Mouse (Mus musculus) adrenal gland, postnatal 10 days (tissue): ENCODE results near the gene Vwf. TPM values are rescaled to one million over a fixed set of nuclear protein-coding genes. Genes with fewer than 3 reads are reported as not detected.

Experiments
- DNase-seq: peaks from one replicate; pipeline ENCODE4 v3.0.0; 2021; ENCODE audit warnings: mixed read lengths
- total RNA-seq, 2 experiments: library from RNA; stranded (reverse); gene quantifications; 2 replicates each; pipeline ENCODE4 v1.2.3; 2021

Gene Vwf
- total RNA-seq, 2 experiments from 2014 or later, result 22.4 to 25.2 TPM

GRCm38 (mm10) chr6:125588241-125588640 lies 41.7 kb downstream of the Vwf start:
- no peak for DNase-seq

DNA sequence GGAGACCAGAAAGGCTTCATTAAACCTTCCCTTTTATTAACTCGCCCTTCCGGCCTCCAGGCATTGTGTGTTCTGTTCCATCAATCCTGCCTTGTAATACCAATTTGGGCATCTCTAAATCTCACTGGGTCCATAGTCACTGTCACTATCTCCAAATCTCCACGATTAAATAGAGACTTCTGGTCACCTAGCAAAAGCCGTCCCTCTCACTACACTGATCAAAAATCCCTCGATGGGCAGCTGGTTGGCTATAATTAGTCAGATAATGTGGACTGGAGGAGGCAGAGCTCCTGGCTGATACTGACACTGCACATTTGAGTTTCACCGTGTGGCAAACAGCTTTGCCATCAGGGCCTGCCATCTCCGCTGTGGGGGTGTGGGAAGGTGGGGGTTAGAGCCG lies 42.5 kb downstream of the Vwf start:
- DNase-seq, result no peak

- no peak for DNase-seq
These were observed 43.5 kb downstream of the Vwf start for GRCm38 (mm10) chr6:125590056-125590455.

DNA sequence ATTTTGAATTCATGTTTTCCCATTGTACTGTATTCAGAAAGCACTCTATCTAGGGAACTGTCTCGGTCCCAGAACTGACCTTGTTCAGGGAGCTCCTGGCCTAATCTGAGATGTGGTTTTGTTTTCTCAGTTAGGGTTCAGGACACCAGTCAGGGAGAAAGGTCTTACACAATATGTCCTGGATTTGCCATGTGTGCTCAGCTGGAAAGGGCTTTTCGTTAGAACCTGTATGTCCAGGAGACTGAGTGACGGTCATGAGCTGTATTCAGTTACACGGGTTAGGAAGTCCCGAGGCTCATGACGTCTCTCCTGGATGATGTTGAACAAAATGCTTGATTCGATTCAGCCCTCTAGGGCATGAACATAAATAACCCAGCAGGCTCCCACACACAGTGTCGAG lies 43.9 kb downstream of the Vwf start:
- no peak for DNase-seq

- DNase-seq, result no peak
These were observed 45.2 kb downstream of the Vwf start for GRCm38 (mm10) chr6:125591652-125592385.

DNA sequence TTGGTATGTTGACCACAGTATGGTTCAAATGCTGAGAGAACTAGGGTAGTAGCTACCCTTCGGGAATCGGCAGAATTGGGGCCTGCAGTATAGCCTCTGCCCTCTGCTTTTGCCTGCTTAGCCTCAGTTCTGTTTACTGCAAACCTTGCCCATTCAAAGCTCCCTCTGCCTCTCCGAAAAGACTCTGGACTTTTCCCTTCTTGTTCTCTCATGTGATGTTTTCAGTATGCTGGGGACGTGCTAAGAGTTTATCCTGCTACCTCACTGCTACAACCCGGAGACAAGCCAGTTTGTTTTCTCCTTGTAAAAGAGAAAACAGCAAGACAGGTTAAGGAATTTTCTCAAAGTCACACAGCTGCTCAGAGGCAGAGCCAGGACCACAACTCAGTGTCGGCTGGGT lies 46.0 kb downstream of the Vwf start:
- no peak for DNase-seq

DNA sequence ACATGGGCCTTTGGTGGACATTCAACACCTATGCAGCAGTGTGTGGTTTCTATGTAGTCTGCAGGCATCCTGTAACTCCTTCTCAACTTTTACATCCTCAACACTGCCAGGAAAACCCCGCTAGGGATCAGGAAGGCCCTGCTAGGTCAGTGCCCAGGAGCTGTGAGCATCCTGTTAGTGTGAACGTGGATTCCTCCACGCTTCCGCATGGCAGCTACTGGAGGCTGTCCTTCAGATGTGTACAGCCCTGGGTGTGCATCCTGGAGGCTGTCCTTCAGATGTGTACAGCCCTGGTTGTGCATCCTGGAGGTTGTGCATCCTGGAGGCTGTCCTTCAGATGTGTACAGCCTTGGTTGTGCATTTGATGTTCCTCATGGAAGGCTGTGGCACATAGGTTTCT lies 47.7 kb downstream of the Vwf start:
- DNase-seq, result no peak

- no peak for DNase-seq
These were observed 48.3 kb downstream of the Vwf start for GRCm38 (mm10) chr6:125594825-125595224.

- DNase-seq, result no peak
These were observed 50.2 kb downstream of the Vwf start for GRCm38 (mm10) chr6:125596701-125597318.

- no peak for DNase-seq
These were observed 51.1 kb downstream of the Vwf start for GRCm38 (mm10) chr6:125597716-125598115.

DNA sequence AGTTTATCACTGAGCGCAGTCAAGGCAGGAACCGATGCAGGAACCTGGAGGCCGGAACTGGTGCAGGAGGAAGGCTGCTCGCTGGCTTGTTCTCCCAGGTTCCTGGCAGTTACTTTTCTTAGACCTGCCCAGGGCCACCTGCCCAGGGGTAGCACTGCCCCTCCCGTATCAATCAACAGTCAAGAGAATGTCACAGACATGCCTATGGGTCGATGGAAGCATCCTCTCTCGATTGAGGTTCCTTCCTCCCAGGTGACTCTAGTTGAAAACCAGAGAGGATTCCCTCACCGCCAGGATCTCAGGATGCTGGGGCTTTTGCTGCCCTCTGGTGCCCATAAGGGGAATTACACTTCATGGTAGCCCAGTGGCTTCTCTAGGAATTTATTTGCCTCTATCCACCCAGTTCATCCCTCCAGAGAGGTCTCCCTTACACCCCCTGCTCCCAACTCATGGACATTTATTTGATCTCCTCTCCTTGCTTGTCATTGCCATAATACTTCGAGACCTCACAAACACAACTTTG lies 53.5 kb downstream of the Vwf start:
- DNase-seq, result peak; percentile 85

DNA sequence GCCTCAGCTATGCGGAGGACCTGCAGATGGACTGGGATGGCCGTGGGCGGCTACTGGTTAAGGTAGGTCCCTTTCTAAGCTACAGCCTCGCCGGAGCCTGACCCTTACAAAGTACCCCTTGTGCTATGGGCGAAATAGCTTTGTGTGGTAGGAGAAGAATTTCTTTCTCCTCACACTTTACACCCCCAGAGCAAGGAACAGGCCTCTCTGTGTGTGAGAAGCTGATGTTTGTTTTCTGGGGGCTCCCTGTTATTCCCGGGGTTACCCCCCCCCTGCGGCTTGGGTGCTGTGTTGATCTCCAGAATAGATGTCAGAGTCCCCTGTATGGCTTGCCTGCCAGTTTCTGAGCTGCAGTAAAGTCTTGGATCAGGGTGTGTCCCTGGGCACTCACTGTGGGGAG lies 54.1 kb downstream of the Vwf start:
- no peak for DNase-seq

GRCm38 (mm10) chr6:125601190-125601589 lies 54.6 kb downstream of the Vwf start:
- DNase-seq, result no peak

DNA sequence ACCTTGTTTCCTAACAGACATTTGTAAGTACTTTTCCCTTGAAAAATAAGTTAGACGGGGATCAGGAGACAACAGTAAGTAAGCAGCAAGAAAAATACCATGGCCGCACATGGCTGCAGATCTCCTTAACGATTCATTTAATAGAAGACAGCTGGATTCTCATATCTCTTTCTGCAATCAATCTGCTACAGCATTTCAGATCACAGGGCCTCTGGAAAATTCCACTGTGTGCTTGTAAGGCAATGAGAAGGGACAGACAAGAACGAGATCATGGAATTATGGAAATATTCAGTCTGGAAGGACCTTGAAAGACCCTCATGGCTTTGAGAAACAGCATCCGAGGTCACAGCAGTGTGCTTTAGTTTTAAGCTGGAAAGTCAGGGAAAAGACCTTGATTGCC lies 55.2 kb downstream of the Vwf start:
- DNase-seq, result no peak

DNA sequence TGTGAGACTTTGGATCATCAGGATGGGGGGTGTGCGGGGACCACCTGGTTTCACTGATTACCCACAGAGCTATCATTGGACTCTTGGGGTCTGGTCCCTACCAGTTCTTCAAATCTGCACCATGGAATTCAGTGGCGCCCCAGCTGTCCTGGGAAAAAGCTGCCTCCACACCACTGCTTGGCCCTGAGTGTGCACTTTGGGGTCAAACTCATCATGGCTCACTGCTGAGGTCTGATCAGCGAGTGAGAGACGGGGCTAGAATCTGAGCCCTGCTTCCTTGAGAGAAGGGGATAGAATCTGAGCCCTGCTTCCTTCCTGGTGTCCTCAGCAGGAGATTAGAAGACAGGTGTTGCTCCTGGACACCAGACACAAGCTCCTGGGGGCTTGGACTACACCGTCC lies 55.8 kb downstream of the Vwf start:
- DNase-seq, result no peak

- DNase-seq, result peak; percentile 89
These were observed 56.7 kb downstream of the Vwf start for GRCm38 (mm10) chr6:125603234-125603633.

- DNase-seq, result no peak
These were observed 57.3 kb downstream of the Vwf start for GRCm38 (mm10) chr6:125603678-125604462.

- peak; percentile 79 for DNase-seq
These were observed 58.1 kb downstream of the Vwf start for GRCm38 (mm10) chr6:125604463-125605191.

DNA sequence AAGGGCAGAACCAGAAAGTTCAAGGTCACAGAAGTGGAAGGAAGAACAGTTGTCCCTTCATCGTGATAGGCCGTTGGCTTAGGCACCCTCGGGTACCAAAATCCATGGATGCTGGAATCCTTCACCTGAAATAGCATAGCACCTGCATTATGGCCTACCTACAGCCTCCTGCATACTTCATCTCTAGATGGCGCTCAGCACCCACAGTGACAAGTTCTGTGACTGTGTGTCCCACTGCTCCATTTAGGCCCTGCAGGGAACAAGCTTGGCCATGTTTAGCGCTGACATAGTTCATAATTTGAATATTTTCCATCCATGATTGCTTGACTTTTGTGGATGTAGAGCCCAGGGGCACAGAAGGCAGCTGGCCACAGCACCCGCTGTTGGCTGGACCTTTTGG lies 62.5 kb downstream of the Vwf start:
- no peak for DNase-seq

DNA sequence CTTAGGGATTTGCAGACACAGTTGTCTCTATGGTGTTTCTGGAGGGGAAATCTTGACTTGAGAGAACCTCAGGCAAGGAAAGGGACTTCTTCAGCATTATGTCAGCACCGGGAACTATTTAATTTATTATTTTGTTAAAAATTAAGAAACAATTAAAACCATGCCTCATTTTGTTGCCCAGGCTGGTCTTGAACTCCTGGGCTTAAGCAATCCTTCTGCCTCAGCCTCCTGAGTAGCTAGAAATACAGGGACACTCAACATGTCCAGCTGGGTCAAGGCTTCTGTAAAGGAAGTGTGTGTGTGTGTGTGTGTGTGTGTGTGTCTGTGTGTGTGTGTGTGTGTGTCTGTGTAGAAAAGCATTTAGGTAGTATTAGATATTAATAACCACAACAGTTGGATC lies 71.3 kb downstream of the Vwf start:
- no peak for DNase-seq

- DNase-seq, result peak; percentile 43
These were observed 74.2 kb downstream of the Vwf start for GRCm38 (mm10) chr6:125620764-125621163.

- no peak for DNase-seq
These were observed 75.9 kb downstream of the Vwf start for GRCm38 (mm10) chr6:125622434-125622833.
